Mouse (Mus musculus) hindbrain, embryonic 14.5 days (tissue): ENCODE results near the gene Psors1c2. TPM values are rescaled to one million over a fixed set of nuclear protein-coding genes. Genes with fewer than 3 reads are reported as not detected.
"Not testable (repeated sequence)": the region's sequence is repeated elsewhere in the genome, so short reads cannot be mapped to it uniquely, and the experiment has no call there.

Source experiments
- ATAC-seq: fragments of 200-750 bp; cut with Nextera tagmentation; 2 replicates; pipeline ENCODE4 v1.8.0; 2017; ENCODE audit warnings: moderate number of reproducible peaks, mild to moderate bottlenecking, moderate TSS enrichment, moderate library complexity; ENCODE audit not compliant: low FRiP score
- DNase-seq: peaks from one replicate; pipeline ENCODE4 v3.0.0-alpha.2; 2015; ENCODE audit warnings: low spot score
- H3K27ac ChIP-seq: fragments of 300-500 bp; sonication (generic); 2 replicates; pipeline ENCODE4 v1.5.1; 2014; ENCODE audit warnings: mild to moderate bottlenecking, moderate library complexity
- H3K27me3 ChIP-seq: fragments of 300-500 bp; sonication (generic); 2 replicates; pipeline ENCODE4 v1.6.1; 2014; ENCODE audit warnings: mild to moderate bottlenecking, low read length, mixed read lengths; ENCODE audit not compliant: control insufficient read depth, insufficient read depth
- H3K36me3 ChIP-seq: fragments of 300-500 bp; sonication (generic); replicated peaks from 2 replicates; pipeline ENCODE4 v1.6.1; 2014; ENCODE audit not compliant: control insufficient read depth, insufficient read depth
- H3K4me1 ChIP-seq: fragments of 300-500 bp; sonication (generic); replicated peaks from 2 replicates; pipeline ENCODE4 v1.6.1; 2014; ENCODE audit warnings: antibody characterized with exemption, low read length, mixed read lengths; ENCODE audit not compliant: control insufficient read depth, insufficient read depth
- H3K4me2 ChIP-seq: fragments of 300-500 bp; sonication (generic); replicated peaks from 2 replicates; pipeline ENCODE4 v1.6.1; 2014; ENCODE audit warnings: mild to moderate bottlenecking, moderate library complexity
- H3K4me3 ChIP-seq: fragments of 300-500 bp; sonication (generic); replicated peaks from 2 replicates; pipeline ENCODE4 v1.5.1; 2014; ENCODE audit warnings: mild to moderate bottlenecking, low read length
- H3K9ac ChIP-seq: fragments of 300-500 bp; sonication (generic); 2 replicates; pipeline ENCODE4 v1.6.1; 2014
- H3K9me3 ChIP-seq: fragments of 300-500 bp; sonication (generic); 2 replicates; pipeline ENCODE4 v1.6.1; 2016; ENCODE audit warnings: low read length; ENCODE audit not compliant: control insufficient read depth
- WGBS: fragments of 180-500 bp; shearing (Covaris S2); extraction: QIAGEN DNeasy Blood & Tissue Kit; methylation state at CpG from one replicate; pipeline ENCODE4 v1.1.7; 2014; 5-methylcytosine and 5-hydroxymethylcytosine counted together
- polyA plus RNA-seq: library from polyadenylated mRNA; unstranded; fragments of >200 nt; fragmentation: Nextera tagmentation; extraction: Ambion mirVana; gene quantifications from 2 replicates; pipeline ENCODE4 v1.2.1, GENCODE M21; 2014

Gene Psors1c2
- polyA plus RNA-seq, 1 experiment from 2014 or later: 0.72 TPM

GRCm38 (mm10) chr17:35504628-35505481, 28.1 kb upstream of the Psors1c2 start:
- no peaks in the 10 kb centered on the region for H3K4me1 ChIP-seq
- ATAC-seq (no peak), DNase-seq (no peak)
- 20% methylated on average over 8 of the region's 8 CpGs for WGBS
- H3K9me3 ChIP-seq: no peaks in the 10 kb centered on the region
- H3K4me2 ChIP-seq: no peak overlapping the region
- H3K27me3 ChIP-seq: peaks cover 28% of the 10 kb centered on the region
- H3K36me3 ChIP-seq: no peaks in the 10 kb centered on the region
- H3K27ac ChIP-seq: no peak overlapping the region
- H3K4me3 ChIP-seq: no peak overlapping the region
- H3K9ac ChIP-seq: no peak overlapping the region

- ATAC-seq: no peak
- Histone ChIP-seq H3K9me3 (no peaks in the 10 kb centered on the region), H3K27ac (no peak within 1 kb of the TSS), H3K36me3 (no peaks in the 10 kb centered on the region), H3K27me3 (peaks cover 28% of the 10 kb centered on the region), H3K4me2 (no peak within 1 kb of the TSS), H3K9ac (no peak within 1 kb of the TSS), H3K4me1 (no peaks in the 10 kb centered on the region), H3K4me3 (no peak within 1 kb of the TSS)
- DNase-seq: no peak
- WGBS: 33% methylated on average over 13 of the region's 13 CpGs
Observed at GRCm38 (mm10) chr17:35505776-35506175, 27.2 kb upstream of the Psors1c2 start, which contains the start of gene Pou5f1. TSS of gene Pou5f1 (plus strand) at chr17:35506018.

GRCm38 (mm10) chr17:35506881-35507280, 26.1 kb upstream of the Psors1c2 start:
- Histone ChIP-seq H3K9ac (no peak overlapping the region), H3K9me3 (no peaks in the 10 kb centered on the region), H3K4me3 (no peak overlapping the region), H3K27ac (no peak overlapping the region), H3K4me1 (no peaks in the 10 kb centered on the region), H3K36me3 (no peaks in the 10 kb centered on the region), H3K27me3 (peaks cover 28% of the 10 kb centered on the region), H3K4me2 (no peak overlapping the region)
- no peak for DNase-seq
- 18% methylated on average over 10 of the region's 10 CpGs for WGBS
- ATAC-seq: no peak

GRCm38 (mm10) chr17:35507556-35508260, 25.3 kb upstream of the Psors1c2 start:
- H3K27me3 ChIP-seq: peaks cover 28% of the 10 kb centered on the region
- 27% methylated on average over 13 of the region's 13 CpGs for WGBS

GRCm38 (mm10) chr17:35508279-35508678, 24.7 kb upstream of the Psors1c2 start:
- DNase-seq, H3K4me2 ChIP-seq, H3K4me3 ChIP-seq, H3K4me1 ChIP-seq, H3K9me3 ChIP-seq, H3K9ac ChIP-seq, H3K27ac ChIP-seq, H3K36me3 ChIP-seq, ATAC-seq: not testable (repeated sequence)
- peaks cover 28% of the 10 kb centered on the region for H3K27me3 ChIP-seq
- 58% methylated on average over 5 of the region's 5 CpGs for WGBS

More at GRCm38 (mm10) chr17:35507556-35508260, 25.3 kb upstream of the Psors1c2 start:
- no peaks in the 10 kb centered on the region for H3K36me3 ChIP-seq
- no peaks in the 10 kb centered on the region for H3K4me1 ChIP-seq
- no peak overlapping the region for H3K4me3 ChIP-seq
- no peak overlapping the region for H3K4me2 ChIP-seq
- DNase-seq (no peak), ATAC-seq (no peak)
- no peak overlapping the region for H3K27ac ChIP-seq
- no peak overlapping the region for H3K9ac ChIP-seq
- H3K9me3 ChIP-seq: no peaks in the 10 kb centered on the region

- ATAC-seq (no peak), DNase-seq (no peak)
- no peak overlapping the region for H3K4me2 ChIP-seq
- H3K36me3 ChIP-seq: no peaks in the 10 kb centered on the region
- H3K4me1 ChIP-seq: no peaks in the 10 kb centered on the region
- H3K27ac ChIP-seq: no peak overlapping the region
- H3K4me3 ChIP-seq: no peak overlapping the region
- H3K27me3 ChIP-seq: peaks cover 28% of the 10 kb centered on the region
- WGBS: 48% methylated on average over 8 of the region's 8 CpGs
- H3K9ac ChIP-seq: no peak overlapping the region
- no peaks in the 10 kb centered on the region for H3K9me3 ChIP-seq
Observed at GRCm38 (mm10) chr17:35509284-35509683, 23.7 kb upstream of the Psors1c2 start.

GRCm38 (mm10) chr17:35512916-35513626, 19.9 kb upstream of the Psors1c2 start:
- Histone ChIP-seq H3K4me3 (no peak overlapping the region), H3K36me3 (no peaks in the 10 kb centered on the region), H3K4me1 (peaks cover 15% of the 10 kb centered on the region), H3K27me3 (0 out of 2 replicates have a peak, but pooled peaks cover 4% of the 10 kb centered on the region), H3K27ac (no peak overlapping the region), H3K9ac (no peak overlapping the region), H3K4me2 (no peak overlapping the region), H3K9me3 (no peaks in the 10 kb centered on the region)
- ATAC-seq (no peak), DNase-seq (peak; percentile 47)
- 92% methylated on average over 7 of the region's 7 CpGs for WGBS

GRCm38 (mm10) chr17:35513886-35514285, 19.1 kb upstream of the Psors1c2 start:
- DNase-seq (peak; percentile 56), ATAC-seq (no peak)
- Histone ChIP-seq H3K27ac (no peak overlapping the region), H3K4me1 (peaks cover 15% of the 10 kb centered on the region), H3K27me3 (0 out of 2 replicates have a peak, but pooled peaks cover 4% of the 10 kb centered on the region), H3K9ac (no peak overlapping the region), H3K9me3 (no peaks in the 10 kb centered on the region), H3K4me3 (no peak overlapping the region), H3K4me2 (no peak overlapping the region), H3K36me3 (no peaks in the 10 kb centered on the region)
- WGBS: 16% methylated on average over 2 of the region's 2 CpGs

GRCm38 (mm10) chr17:35514756-35515155, 18.2 kb upstream of the Psors1c2 start:
- H3K9me3 ChIP-seq: no peaks in the 10 kb centered on the region
- DNase-seq: no peak
- no peaks in the 10 kb centered on the region for H3K36me3 ChIP-seq
- no peak overlapping the region; the same call in 1 of the 2 replicates for H3K4me2 ChIP-seq
- WGBS: 39% methylated on average over 6 of the region's 6 CpGs
- 0 out of 2 replicates have a peak, but pooled peaks cover 4% of the 10 kb centered on the region for H3K27me3 ChIP-seq
- H3K4me3 ChIP-seq: no peak overlapping the region
- ATAC-seq: no peak
- peaks cover 15% of the 10 kb centered on the region for H3K4me1 ChIP-seq
- no peak overlapping the region for H3K27ac ChIP-seq
- H3K9ac ChIP-seq: no peak overlapping the region
